Mouse (Mus musculus): ENCODE results near the gene Fgf3. TPM values are rescaled to one million over a fixed set of nuclear protein-coding genes. Genes with fewer than 3 reads are reported as not detected.
A peak's percentile ranks its signal among the peaks of the same experiment; 100 is the strongest.

Gene Fgf3
- polyA plus RNA-seq, 1 experiment from 2014 or later, result not detected

GRCm38 (mm10) chr7:144847067-144847466 lies 9.2 kb downstream of the Fgf3 start, which contains the start of gene Fgf4:
Gene Fgf4, plus strand, starts transcription at chr7:144847367.
- H3K4me1 ChIP-seq (ENCODE audit: control insufficient read depth, insufficient read depth, low read length), result no peaks in the 10 kb centered on the region
- no peak within 1 kb of the TSS for H3K9ac ChIP-seq (ENCODE audit: low read length)
- H3K27ac ChIP-seq (replicated peaks; ENCODE audit: low read depth, low read length), result no peak within 1 kb of the TSS
- no peaks in the 10 kb centered on the region for H3K9me3 ChIP-seq (ENCODE audit: control insufficient read depth, low read length)
- H3K4me3 ChIP-seq (ENCODE audit: low read depth, low read length), result no peak within 1 kb of the TSS
- no peaks in the 10 kb centered on the region for H3K36me3 ChIP-seq (ENCODE audit: control insufficient read depth, insufficient read depth, low read length)
- no peak within 1 kb of the TSS for H3K4me2 ChIP-seq (ENCODE audit: low read depth, severe bottlenecking)
- DNase-seq (ENCODE audit: low spot score) (no peak), ATAC-seq (ENCODE audit: insufficient number of reproducible peaks, low FRiP score, low TSS enrichment, low read depth) (no peak)
- H3K27me3 ChIP-seq (ENCODE audit: control insufficient read depth, insufficient read depth, low read length), result peaks cover 9% of the 10 kb centered on the region

DNA sequence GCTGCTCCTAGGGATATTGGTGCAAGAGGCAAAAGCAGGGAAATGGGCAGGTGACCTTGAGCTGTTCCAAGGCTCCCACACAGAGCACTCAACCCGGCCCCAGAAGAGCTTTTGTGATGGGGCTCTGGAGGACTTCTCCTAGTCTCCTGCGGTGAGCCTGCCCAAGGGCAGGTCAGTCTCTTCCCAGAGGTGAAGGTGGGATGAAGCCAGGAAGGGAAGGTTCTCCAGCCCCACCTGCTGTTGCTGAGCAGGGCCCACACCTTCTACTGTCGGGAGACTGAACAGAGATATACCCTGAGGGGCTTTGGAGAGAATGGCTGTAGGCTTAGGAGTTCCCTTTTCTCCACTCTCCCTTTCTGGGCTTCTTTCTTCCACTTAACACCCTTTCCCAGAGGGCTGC lies 13.4 kb downstream of the Fgf3 start:
- no peak overlapping the region for H3K4me3 ChIP-seq (ENCODE audit: low read depth, low read length)
- WGBS, result 57% methylated on average over 3 of the region's 3 CpGs
- H3K9me3 ChIP-seq (ENCODE audit: control insufficient read depth, low read length), result no peaks in the 10 kb centered on the region
- no peak for ATAC-seq (ENCODE audit: insufficient number of reproducible peaks, low FRiP score, low TSS enrichment, low read depth)
- no peak overlapping the region for H3K4me2 ChIP-seq (ENCODE audit: low read depth, severe bottlenecking)
- no peaks in the 10 kb centered on the region for H3K4me1 ChIP-seq (ENCODE audit: control insufficient read depth, insufficient read depth, low read length)
- no peaks in the 10 kb centered on the region for H3K27me3 ChIP-seq (ENCODE audit: control insufficient read depth, insufficient read depth, low read length)
- no peaks in the 10 kb centered on the region for H3K36me3 ChIP-seq (ENCODE audit: control insufficient read depth, insufficient read depth, low read length)
- H3K9ac ChIP-seq (ENCODE audit: low read length), result no peak overlapping the region
- H3K27ac ChIP-seq (replicated peaks; ENCODE audit: low read depth, low read length), result no peak overlapping the region
- DNase-seq (ENCODE audit: low spot score), result no peak

DNA sequence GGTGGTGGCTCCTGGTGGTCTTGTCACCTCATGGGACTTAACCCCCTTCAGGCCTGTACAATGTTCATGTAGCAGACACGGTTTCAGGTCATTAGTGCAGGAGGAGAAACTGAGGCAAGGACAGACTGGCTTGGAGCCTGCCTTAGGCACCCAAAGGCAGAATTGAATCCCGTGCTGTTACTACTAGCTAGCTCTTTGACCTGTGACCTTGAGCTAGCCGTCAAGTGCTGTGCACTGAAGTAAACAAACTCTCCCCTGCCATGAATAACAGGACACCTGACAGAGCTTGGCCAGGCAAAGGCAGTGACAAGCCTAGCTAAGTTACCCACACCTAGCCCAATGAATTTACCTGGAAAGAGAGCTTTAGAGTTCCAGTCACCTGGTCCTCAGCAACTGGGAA lies 17.1 kb downstream of the Fgf3 start:
- WGBS, result 38% methylated on average over 3 of the region's 3 CpGs
- Histone ChIP-seq H3K27ac (replicated peaks; ENCODE audit: low read depth, low read length) (no peak overlapping the region), H3K27me3 (ENCODE audit: control insufficient read depth, insufficient read depth, low read length) (peaks cover 11% of the 10 kb centered on the region), H3K4me3 (ENCODE audit: low read depth, low read length) (no peak overlapping the region), H3K4me1 (ENCODE audit: control insufficient read depth, insufficient read depth, low read length) (no peaks in the 10 kb centered on the region), H3K4me2 (ENCODE audit: low read depth, severe bottlenecking) (no peak overlapping the region), H3K9me3 (ENCODE audit: control insufficient read depth, low read length) (no peaks in the 10 kb centered on the region), H3K9ac (ENCODE audit: low read length) (no peak overlapping the region), H3K36me3 (ENCODE audit: control insufficient read depth, insufficient read depth, low read length) (no peaks in the 10 kb centered on the region)
- ATAC-seq (ENCODE audit: insufficient number of reproducible peaks, low FRiP score, low TSS enrichment, low read depth) (no peak), DNase-seq (ENCODE audit: low spot score) (no peak)

GRCm38 (mm10) chr7:144857158-144857557 lies 19.3 kb downstream of the Fgf3 start:
- H3K9ac ChIP-seq (ENCODE audit: low read length), result no peak overlapping the region
- DNase-seq (ENCODE audit: low spot score) (no peak), ATAC-seq (ENCODE audit: insufficient number of reproducible peaks, low FRiP score, low TSS enrichment, low read depth) (no peak)
- no peak overlapping the region for H3K4me2 ChIP-seq (ENCODE audit: low read depth, severe bottlenecking)
- H3K9me3 ChIP-seq (ENCODE audit: control insufficient read depth, low read length), result no peaks in the 10 kb centered on the region
- H3K27ac ChIP-seq (replicated peaks; ENCODE audit: low read depth, low read length), result no peak overlapping the region
- no peaks in the 10 kb centered on the region for H3K36me3 ChIP-seq (ENCODE audit: control insufficient read depth, insufficient read depth, low read length)
- WGBS, result 93% methylated on average over 7 of the region's 7 CpGs
- no peak overlapping the region for H3K4me3 ChIP-seq (ENCODE audit: low read depth, low read length)
- peaks cover 33% of the 10 kb centered on the region for H3K27me3 ChIP-seq (ENCODE audit: control insufficient read depth, insufficient read depth, low read length)
- peaks cover 8% of the 10 kb centered on the region for H3K4me1 ChIP-seq (ENCODE audit: control insufficient read depth, insufficient read depth, low read length)

DNA sequence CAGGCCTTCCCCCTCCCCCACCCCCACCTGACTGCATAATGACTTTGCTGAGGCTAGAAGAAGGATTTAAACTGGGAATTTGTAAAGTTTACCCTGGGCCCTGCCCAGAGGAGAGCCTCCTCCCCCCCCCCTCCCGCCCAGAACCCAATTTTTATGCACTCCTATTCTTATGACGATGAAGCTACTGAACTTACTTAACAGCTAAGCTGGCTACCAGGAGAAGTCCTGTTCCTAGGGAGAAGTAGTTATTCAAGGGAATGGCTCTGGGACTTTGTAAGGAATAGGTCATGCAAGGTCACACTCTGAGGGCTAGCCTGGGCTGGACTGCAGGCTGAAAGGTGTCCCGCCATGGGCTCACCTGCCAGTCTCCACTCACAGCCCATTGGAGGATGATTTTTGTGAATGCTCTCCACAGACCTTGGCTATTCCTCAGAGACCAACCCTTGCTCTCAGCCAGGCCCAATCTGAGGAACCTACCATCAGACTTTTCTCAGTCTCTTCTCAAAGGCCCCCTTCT lies 20.0 kb downstream of the Fgf3 start:
- DNase-seq (ENCODE audit: low spot score) (no peak), ATAC-seq (ENCODE audit: insufficient number of reproducible peaks, low FRiP score, low TSS enrichment, low read depth) (no peak)
- H3K4me3 ChIP-seq (ENCODE audit: low read depth, low read length), result no peak overlapping the region
- peaks cover 8% of the 10 kb centered on the region for H3K4me1 ChIP-seq (ENCODE audit: control insufficient read depth, insufficient read depth, low read length)
- H3K27ac ChIP-seq (replicated peaks; ENCODE audit: low read depth, low read length), result no peak overlapping the region
- H3K36me3 ChIP-seq (ENCODE audit: control insufficient read depth, insufficient read depth, low read length), result no peaks in the 10 kb centered on the region
- 80% methylated on average over 3 of the region's 3 CpGs for whole genome bisulfite sequencing
- H3K9me3 ChIP-seq (ENCODE audit: control insufficient read depth, low read length), result no peaks in the 10 kb centered on the region
- no peak overlapping the region for H3K9ac ChIP-seq (ENCODE audit: low read length)
- H3K27me3 ChIP-seq (ENCODE audit: control insufficient read depth, insufficient read depth, low read length), result peaks cover 40% of the 10 kb centered on the region
- no peak overlapping the region for H3K4me2 ChIP-seq (ENCODE audit: low read depth, severe bottlenecking)

- H3K9me3 ChIP-seq (ENCODE audit: control insufficient read depth, low read length), result no peaks in the 10 kb centered on the region
- H3K27me3 ChIP-seq (ENCODE audit: control insufficient read depth, insufficient read depth, low read length), result peaks cover 48% of the 10 kb centered on the region
- no peaks in the 10 kb centered on the region for H3K36me3 ChIP-seq (ENCODE audit: control insufficient read depth, insufficient read depth, low read length)
- ATAC-seq (ENCODE audit: insufficient number of reproducible peaks, low FRiP score, low TSS enrichment, low read depth), result no peak
- H3K27ac ChIP-seq (replicated peaks; ENCODE audit: low read depth, low read length), result no peak overlapping the region
- 96% methylated on average over 1 of the region's 1 CpGs for WGBS
- no peak for DNase-seq (ENCODE audit: low spot score)
- no peak overlapping the region for H3K4me2 ChIP-seq (ENCODE audit: low read depth, severe bottlenecking)
- no peak overlapping the region for H3K4me3 ChIP-seq (ENCODE audit: low read depth, low read length)
- H3K4me1 ChIP-seq (ENCODE audit: control insufficient read depth, insufficient read depth, low read length), result peaks cover 8% of the 10 kb centered on the region
- H3K9ac ChIP-seq (ENCODE audit: low read length), result no peak overlapping the region
Measured at GRCm38 (mm10) chr7:144858702-144859101, 20.8 kb downstream of the Fgf3 start.

DNA sequence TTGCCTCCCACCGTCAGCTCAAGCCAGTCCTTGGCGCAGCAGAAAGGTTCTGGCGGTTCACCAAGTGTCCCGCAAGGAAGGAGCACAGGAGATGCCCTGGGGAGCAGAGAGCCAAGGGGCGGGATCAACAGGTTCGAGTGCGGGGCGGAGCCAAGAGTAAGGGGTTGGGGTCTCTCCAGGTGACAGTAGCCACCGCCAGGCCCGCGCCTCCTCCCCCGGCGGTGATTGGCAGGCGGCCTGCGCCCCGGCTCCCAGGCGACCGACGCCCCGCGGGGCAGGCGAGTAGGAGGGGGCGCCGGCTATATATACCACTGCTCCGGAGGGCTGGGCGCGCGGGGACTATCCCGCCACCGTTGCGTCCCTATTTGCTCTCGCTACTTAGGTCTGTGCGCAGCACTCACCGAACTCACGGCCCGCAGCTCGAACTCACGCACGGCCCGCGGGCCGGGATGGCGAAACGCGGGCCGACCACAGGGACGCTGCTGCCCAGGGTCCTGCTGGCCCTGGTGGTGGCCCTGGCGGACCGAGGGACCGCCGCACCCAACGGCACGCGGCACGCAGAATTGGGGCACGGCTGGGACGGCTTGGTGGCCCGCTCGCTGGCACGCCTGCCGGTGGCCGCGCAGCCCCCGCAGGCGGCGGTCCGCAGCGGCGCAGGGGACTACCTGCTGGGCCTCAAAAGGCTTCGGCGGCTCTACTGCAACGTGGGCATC lies 23.3 kb downstream of the Fgf3 start:
- DNase-seq (ENCODE audit: low spot score) (peak; percentile 41), ATAC-seq (ENCODE audit: insufficient number of reproducible peaks, low FRiP score, low TSS enrichment, low read depth) (no peak)
- under 1% methylated on average over 53 of the region's 72 CpGs for WGBS
- Histone ChIP-seq H3K27me3 (ENCODE audit: control insufficient read depth, insufficient read depth, low read length) (peaks cover 69% of the 10 kb centered on the region), H3K27ac (replicated peaks; ENCODE audit: low read depth, low read length) (no peak overlapping the region), H3K4me2 (ENCODE audit: low read depth, severe bottlenecking) (peak overlapping the region; percentile 29; the same call in 1 of the 2 replicates), H3K9me3 (ENCODE audit: control insufficient read depth, low read length) (no peaks in the 10 kb centered on the region), H3K9ac (ENCODE audit: low read length) (peak overlapping the region; percentile 17; the same call in 1 of the 2 replicates), H3K4me1 (ENCODE audit: control insufficient read depth, insufficient read depth, low read length) (peaks cover 8% of the 10 kb centered on the region), H3K36me3 (ENCODE audit: control insufficient read depth, insufficient read depth, low read length) (no peaks in the 10 kb centered on the region), H3K4me3 (ENCODE audit: low read depth, low read length) (peak overlapping the region; percentile 21)

DNA sequence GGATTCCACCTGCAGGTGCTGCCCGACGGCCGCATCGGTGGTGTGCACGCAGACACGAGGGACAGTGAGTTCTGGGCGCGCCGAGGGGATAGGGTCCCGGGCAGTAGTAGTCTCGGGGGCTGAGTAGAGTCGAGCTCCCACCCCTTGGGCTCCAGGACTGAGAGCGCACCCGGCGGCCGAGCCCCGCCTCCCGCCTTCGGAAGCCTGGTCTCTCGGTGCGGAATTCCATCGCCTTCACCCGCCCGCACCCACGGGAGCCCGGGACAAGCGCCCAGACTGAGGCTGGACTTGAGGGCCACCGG lies 23.8 kb downstream of the Fgf3 start:
- Histone ChIP-seq H3K9ac (ENCODE audit: low read length) (no peak overlapping the region; the same call in 1 of the 2 replicates), H3K4me2 (ENCODE audit: low read depth, severe bottlenecking) (peak overlapping the region; percentile 29; the same call in 1 of the 2 replicates), H3K9me3 (ENCODE audit: control insufficient read depth, low read length) (no peaks in the 10 kb centered on the region), H3K4me1 (ENCODE audit: control insufficient read depth, insufficient read depth, low read length) (peaks cover 8% of the 10 kb centered on the region), H3K36me3 (ENCODE audit: control insufficient read depth, insufficient read depth, low read length) (no peaks in the 10 kb centered on the region), H3K4me3 (ENCODE audit: low read depth, low read length) (peak overlapping the region; percentile 21), H3K27me3 (ENCODE audit: control insufficient read depth, insufficient read depth, low read length) (peaks cover 69% of the 10 kb centered on the region), H3K27ac (replicated peaks; ENCODE audit: low read depth, low read length) (no peak overlapping the region)
- WGBS, result 0% methylated on average over 28 of the region's 28 CpGs
- ATAC-seq (ENCODE audit: insufficient number of reproducible peaks, low FRiP score, low TSS enrichment, low read depth) (no peak), DNase-seq (ENCODE audit: low spot score) (peak; percentile 50)

DNA sequence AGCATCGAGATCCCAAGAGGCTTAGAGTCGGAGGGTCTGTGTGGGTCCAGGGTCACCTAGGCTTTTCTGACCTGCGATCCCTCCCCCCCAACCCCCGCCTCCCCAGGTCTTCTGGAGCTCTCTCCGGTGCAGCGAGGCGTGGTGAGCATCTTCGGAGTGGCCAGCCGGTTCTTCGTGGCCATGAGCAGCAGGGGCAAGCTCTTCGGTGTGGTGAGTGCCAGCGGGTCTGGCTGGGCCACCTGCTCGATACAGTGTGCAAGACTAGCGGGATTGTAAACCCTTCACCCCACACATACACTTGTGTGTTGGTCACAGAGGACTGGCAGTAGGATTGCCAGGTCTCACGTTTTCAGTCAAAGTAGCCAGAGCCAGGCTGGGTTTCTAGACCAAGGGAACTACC lies 24.2 kb downstream of the Fgf3 start:
- no peak for ATAC-seq (ENCODE audit: insufficient number of reproducible peaks, low FRiP score, low TSS enrichment, low read depth)
- no peaks in the 10 kb centered on the region for H3K9me3 ChIP-seq (ENCODE audit: control insufficient read depth, low read length)
- H3K4me1 ChIP-seq (ENCODE audit: control insufficient read depth, insufficient read depth, low read length), result peaks cover 8% of the 10 kb centered on the region
- WGBS, result under 1% methylated on average over 15 of the region's 15 CpGs
- no peak overlapping the region for H3K9ac ChIP-seq (ENCODE audit: low read length)
- H3K4me3 ChIP-seq (ENCODE audit: low read depth, low read length), result no peak overlapping the region
- H3K27me3 ChIP-seq (ENCODE audit: control insufficient read depth, insufficient read depth, low read length), result peaks cover 69% of the 10 kb centered on the region
- H3K36me3 ChIP-seq (ENCODE audit: control insufficient read depth, insufficient read depth, low read length), result no peaks in the 10 kb centered on the region
- H3K27ac ChIP-seq (replicated peaks; ENCODE audit: low read depth, low read length), result no peak overlapping the region
- no peak overlapping the region for H3K4me2 ChIP-seq (ENCODE audit: low read depth, severe bottlenecking)
- DNase-seq (ENCODE audit: low spot score), result peak; percentile 46
